Mouse (Mus musculus) embryo, embryonic 9.5 days (tissue): Measurements from ENCODE around the gene 4933428G20Rik.

Experiments used
- DNase-seq: peaks from one replicate; pipeline ENCODE4 v3.0.0-alpha.2; 2017; ENCODE audit errors: extremely low spot score

Gene 4933428G20Rik

DNA sequence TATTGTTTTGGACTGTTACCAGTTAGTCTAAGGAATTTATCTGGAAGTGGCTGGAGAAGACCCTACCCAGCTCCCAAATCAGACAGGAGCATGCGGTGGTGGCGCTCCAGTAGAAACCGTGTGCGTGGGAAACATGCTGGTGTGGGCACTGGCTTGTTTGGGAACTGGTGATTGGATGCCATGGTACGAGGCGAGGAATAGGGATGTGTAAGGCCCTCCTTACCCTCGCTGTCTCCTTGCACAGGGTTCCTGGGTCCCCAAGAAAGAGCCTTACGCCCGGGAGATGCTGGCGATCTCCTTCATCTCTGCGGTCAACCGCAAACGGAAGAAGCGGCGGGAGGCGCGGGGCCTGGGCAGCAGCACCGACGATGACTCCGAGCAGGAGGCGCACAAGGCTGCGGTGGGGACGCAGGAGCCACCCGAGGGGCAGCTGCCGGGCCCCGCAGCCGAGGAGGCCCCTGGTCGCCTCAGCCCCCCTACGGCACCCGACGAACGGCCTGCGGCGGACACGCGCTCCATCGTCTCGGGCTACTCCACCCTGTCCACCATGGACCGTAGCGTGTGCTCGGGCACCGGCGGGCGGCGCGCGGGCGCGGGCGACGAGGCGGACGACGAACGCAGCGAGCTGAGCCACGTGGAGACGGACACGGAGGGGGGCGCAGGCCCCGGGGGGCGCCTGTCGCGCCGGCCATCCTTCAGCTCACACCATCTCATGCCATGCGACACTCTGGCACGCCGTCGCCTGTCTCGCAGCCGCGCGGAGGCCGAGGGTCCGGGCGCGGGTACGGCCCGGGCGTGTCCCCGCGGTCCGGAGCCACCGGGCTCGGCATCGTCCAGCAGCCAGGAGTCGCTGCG is at the start of gene 4933428G20Rik:
4933428G20Rik (minus strand) TSS at position 476 of the 855 bp plus-strand sequence.
- no peak for DNase-seq

- no peak for DNase-seq
Measured at GRCm38 (mm10) chr11:97548757-97549156, 48.6 kb upstream of the 4933428G20Rik start.

GRCm38 (mm10) chr11:97547957-97548706 is 48.0 kb upstream of the 4933428G20Rik start:
- DNase-seq = no peak

DNA sequence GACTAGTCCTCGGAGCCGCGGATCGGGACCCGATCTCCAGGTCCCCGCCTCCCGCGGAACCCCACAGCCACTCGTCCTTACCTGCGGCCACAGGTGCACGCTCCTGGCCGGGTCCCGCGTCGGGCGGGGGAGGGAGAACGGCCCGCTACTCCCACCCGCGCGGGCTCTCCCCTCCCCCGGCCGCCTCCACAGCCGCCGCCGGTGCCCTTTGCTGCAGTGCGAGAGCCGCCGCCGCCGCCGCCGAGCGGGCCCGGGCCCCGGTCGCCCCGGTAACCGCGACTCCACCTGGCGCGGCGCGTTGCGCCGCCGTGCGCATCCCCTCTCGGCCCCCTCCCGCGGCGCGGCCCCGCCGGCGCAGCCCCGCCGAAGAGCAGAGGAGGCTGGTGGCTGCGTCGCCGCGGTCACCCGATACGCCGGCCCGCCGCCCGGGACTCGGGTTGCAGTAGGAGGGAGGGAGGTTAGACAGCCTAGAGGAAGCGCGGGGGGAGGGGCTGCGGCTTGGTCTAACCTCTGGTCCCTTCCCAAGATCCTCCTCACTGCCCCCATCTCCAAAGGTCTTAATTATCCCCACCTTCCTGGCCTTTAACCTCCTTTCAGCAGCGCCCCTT is 46.8 kb upstream of the 4933428G20Rik start:
- peak; percentile 84 for DNase-seq

DNA sequence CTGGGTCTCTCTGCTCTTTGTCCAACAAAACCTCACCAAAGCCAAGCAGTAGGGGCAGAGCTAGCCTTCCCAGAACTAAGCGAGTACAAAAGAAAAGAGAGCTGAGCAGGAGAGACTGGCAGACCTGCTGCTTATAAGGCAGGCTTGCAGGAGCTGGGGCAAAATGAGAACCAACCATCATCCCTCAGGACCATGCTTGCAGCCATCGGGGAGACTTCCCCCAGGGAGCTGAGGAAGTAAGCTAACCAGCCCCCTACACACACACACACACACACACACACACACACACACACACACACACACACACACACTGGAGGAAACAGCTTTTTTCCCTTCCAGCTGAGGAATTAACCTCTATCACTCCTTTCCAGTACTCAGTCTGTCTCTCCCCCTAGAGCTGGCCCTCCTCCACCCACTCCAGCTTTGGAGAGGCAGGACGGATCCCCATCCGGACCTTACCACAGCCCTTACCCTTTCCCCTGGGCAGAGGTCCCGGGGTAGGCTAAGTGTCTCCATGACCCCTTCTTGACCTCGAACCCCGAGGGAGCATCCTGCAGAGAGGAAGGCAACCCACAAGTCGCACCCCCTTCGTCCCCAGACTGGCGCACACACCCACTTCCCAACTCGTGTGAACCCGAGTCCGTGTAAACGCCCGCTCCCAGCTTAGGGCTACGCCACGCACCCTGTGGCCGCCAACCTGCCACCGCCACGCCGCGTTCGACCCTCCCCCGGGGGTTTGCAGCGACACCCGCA is 45.8 kb upstream of the 4933428G20Rik start:
- DNase-seq = no peak

DNA sequence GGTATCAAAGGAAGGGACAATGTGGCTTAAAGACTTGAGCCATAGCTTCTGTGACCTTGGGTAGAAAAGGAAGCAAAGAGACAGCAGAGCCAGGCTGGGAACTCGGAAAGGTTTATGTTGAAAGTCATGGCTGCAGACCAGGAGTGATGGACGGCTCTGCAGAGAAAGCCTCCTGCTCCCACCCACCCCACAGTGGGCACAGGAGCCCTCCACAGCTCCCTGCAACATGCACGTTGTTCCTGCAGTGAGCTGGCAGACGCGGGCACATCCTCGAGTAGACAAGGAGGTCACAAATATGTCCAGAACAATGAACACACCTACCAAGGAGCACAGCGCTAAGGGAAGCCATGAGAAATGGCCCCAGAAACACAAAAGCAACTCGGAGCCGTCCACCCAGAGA is 43.7 kb upstream of the 4933428G20Rik start:
- no peak for DNase-seq

GRCm38 (mm10) chr11:97543181-97543733 is 43.1 kb upstream of the 4933428G20Rik start:
- no peak for DNase-seq

- no peak for DNase-seq
Measured at GRCm38 (mm10) chr11:97542171-97543150, 42.3 kb upstream of the 4933428G20Rik start.

GRCm38 (mm10) chr11:97540604-97541003 is 40.5 kb upstream of the 4933428G20Rik start:
- DNase-seq = no peak

GRCm38 (mm10) chr11:97540136-97540535 is 40.0 kb upstream of the 4933428G20Rik start:
- DNase-seq = no peak

- no peak for DNase-seq
Measured at GRCm38 (mm10) chr11:97539622-97540021, 39.5 kb upstream of the 4933428G20Rik start.

DNA sequence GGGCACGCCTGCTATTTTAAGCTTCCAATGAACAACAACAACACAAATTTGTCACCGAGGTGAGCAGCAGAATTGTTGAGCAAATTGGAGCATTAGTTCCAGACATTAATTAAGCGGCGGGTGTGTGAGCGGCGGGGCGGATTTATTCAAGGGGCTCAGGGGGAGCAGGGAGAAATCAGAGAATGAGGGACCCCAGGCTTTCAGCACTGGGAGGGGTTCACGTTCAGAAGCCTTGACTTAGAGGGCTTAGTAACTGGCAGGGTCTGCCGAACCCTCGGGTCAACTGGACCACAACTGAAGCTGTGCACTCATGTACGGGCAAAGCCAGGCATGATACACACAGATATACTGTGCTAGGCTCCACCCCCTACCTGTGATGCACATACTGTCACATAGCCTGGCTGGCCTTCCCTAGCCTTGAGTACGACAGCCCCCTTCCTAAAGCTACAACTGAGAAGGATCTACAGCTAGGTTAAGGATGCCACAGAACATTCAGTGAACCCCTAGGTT is 37.5 kb upstream of the 4933428G20Rik start:
- DNase-seq = no peak

DNA sequence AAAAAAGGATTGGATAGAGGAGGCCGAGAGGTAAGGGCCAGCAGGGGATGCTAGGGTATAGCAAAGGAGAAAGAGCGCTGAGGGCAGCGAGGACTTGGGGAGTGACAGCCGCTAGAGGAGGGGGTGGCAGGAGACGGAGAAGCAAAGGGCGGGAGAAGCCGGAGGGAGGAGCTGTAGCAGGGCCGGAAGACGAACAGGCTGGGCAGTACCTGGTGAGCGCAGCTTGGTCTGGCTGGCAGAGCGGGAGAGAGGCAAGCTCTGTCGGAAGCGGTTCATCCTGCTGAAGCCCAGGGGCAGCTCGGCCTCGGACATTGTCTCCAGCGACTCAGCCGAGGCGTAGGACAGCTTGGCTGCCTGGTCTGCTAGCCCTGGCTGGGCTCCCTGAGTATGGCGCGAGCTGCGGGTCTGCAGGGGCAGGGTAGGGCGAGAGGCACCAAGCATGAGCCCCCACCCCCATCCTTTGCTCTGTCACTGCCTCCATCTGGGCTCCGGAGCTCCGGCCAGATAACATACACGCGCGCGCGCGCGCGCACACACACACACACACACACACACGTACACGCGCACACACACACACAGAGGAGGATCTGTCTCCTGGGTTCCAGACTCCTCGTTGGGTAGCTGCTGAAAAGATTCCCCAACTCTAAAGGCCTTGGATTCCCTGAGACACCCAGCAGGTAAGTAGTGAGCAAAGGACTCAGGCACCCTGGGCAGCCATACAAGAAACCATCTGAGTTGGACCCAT is 36.9 kb upstream of the 4933428G20Rik start:
- DNase-seq = peak; percentile 72

DNA sequence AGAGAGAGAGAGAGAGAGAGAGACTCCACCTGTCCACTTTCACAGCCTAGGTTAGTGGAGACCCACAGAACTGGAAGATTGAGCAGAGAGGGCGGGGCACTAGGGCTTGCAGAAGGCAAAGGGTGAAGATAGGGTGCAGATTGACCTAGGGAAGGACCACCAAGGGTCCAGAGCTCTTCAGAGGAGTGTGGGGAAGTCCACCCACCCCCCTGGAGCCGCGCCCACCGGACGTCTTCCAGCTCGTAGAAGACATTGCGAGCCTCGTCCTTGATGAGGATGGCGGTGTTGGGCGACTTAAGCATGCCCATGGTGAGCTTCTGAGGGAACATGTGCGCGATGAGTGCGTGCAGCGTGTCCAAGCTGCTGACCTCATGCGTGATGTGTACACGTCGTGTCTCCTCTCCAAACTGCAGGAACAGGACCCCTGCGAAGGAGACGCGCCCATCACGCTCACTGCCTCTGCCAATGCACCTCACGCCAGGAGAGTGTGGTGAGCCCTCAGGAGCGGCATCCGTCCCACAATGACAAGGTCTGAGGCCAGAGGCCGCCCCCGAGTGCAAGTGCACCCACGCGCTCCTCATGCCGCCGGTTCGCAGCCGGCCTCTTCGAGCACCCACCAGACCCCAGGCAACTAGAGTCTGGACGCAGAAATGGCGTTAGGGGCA is 36.1 kb upstream of the 4933428G20Rik start:
- no peak for DNase-seq

- no peak for DNase-seq
Measured at GRCm38 (mm10) chr11:97535660-97536059, 35.5 kb upstream of the 4933428G20Rik start.

DNA sequence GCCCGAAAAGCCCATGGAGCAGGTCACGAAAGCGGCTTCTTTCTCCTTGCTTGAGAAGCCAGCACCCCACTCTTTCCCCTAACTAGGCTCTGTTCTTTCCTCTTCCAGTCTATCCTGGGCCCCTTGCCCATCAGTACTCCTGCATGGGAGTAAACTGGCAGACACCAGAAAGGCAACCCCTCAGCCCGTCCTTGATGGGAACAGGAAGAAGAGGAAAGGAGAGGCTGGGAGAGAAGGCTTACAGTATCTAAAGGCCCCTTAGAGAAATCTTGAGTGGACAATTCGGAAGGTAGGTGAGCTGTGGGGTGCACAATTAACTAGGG is 35.1 kb upstream of the 4933428G20Rik start:
- no peak for DNase-seq

DNA sequence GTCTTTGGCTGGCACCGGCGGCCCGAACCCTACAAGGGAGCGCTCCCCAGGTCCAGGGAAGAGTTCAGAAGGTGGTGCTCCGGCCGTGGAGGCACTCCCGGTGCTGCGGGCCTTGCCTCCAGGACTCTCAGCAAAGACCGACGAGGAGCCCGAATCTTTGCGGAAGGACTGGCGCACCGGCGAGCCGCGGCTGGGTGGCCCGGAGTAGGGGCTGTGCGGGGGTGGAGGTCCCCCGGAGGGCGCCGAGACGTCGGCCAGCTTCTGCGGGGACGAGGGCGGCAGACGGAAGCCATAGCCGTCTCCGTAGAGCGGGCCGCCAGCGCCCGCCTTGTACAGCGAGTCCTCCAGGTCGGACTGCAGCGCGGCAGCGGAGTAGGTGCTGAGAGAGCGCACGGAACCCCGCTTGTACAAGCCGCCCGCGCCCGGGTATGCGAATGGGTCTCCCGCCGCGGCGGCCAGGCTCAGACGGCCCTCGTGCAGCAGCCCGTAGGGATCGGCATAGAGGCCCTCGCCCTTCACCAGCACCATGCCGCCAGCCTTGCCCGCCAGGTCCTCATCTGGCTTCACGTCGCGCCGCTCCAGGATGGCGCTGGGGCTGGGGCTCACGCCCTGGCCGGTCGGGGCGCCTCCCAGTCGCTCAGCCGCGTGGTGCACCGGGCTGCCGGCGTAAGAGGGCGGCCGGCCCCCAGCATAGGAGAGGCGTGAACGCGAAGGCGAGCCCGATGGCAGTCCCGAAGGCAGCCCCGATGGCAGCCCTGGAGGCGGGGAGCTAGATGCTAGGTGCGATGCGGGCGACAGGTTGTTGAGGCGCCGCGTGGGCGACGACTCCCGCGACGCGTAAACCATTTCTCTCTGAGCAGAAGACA is 34.5 kb upstream of the 4933428G20Rik start:
- no peak for DNase-seq

DNA sequence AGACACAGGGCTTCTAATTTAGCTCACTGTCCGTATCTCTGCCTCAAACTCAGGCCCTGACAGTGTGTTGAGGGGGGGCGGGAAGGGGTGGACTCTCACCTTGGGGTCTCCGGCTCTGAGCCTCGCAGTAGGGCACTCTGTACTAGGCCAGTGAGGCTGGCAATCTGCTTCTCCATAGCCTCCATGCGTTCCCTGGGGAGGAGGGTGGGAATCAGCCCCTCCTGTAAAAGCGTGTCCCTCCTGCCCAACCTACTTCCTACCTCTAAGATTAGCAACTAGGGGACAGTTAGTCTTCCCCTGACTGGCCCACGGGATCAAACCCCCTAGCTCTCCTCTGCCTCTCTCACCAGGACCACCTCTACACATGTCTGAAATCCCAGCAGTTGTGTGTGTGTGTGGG is 33.5 kb upstream of the 4933428G20Rik start:
- no peak for DNase-seq
